Mouse (Mus musculus) heart, adult 9 months (tissue): ENCODE results near the gene P2ry6.
A peak's percentile ranks its signal among the peaks of the same experiment; 100 is the strongest.

Source experiments
- DNase-seq, 2 experiments: peaks; one replicate each; pipeline ENCODE4 v3.0.0; 2022; ENCODE audit warnings: low spot score in 2 of 2

The P2ry6 gene

DNA sequence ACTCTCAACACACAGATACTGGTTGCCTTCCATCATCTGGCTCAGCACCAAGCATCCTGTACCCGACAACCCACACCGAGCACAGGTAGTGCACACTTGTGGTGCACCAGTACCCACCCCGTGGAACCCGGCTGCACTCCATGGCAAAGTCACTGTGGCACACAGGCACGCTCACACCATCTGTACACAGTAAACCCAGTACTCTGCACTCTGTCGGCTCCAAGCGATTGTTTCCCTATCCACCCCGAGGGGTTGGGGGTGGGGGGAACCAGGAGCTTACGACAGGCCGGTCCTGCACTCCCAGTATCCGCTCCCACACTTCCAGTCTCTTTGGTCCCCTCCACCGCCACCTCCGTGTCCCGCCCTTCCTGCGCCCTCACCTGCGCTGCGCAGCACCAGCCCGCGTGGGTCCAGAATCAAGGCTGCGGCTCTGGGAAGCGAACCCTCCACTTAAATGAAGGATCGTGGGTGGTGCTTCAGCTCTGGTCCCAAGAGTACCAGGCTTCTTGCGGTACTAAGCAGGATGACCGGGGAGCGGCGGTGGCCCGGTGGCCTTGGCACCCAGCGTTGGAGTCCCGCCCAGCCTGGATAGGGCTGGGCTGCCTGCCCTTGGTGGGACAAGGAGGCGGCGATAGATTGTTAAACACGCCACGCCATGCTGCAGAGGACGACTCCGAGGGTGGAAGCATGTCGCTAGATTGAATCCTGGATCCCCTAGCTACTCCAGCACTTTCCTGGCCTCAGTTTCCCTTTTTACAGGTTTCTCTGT lies at the start of gene P2ry6:
Gene P2ry6 (minus strand): TSS at position 515 of the 769 bp plus-strand sequence.
- peak in 1 of 2 experiments; percentile 57 for DNase-seq

DNA sequence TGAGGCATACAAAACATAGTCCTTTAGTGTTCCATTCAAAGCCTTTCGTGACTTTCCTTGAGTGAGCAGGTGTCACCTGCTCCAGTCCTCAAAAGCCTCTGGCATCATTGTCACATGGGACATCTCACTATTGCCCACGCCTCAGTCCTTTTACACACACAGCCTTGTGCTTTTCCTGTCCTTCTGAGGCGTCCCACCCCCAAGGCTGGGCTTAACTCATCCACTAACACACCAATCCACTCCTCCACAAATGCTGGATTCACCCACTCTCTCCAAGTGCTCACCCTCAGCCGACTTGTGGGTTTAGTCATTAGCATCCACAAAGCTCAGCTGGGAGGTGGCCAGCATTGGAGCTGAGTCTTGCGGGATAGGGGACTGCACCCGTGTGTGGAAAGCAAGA lies 43.0 kb upstream of the P2ry6 start:
- DNase-seq: no peak

DNA sequence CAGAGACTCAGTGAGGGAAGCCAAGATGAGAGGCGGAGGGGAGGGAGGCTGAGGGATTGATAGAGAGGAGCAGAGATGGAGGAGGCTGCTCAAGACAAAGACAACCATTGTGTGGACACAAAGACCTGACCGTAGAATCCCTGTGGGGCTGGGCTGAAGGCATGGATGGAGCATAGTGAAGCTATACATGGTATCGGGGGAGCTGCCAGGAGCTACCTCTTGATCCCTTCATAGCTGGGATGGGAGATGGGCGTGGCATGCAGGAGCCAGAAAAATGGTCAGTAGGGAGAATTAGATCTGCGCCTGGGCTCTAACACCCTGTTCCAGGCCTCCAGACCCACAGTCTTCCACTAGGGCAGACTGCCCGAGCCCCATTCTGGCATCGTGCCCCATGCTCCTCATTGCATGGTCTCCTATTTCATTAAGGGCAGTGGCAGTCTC lies 42.6 kb upstream of the P2ry6 start:
- no peak for DNase-seq

DNA sequence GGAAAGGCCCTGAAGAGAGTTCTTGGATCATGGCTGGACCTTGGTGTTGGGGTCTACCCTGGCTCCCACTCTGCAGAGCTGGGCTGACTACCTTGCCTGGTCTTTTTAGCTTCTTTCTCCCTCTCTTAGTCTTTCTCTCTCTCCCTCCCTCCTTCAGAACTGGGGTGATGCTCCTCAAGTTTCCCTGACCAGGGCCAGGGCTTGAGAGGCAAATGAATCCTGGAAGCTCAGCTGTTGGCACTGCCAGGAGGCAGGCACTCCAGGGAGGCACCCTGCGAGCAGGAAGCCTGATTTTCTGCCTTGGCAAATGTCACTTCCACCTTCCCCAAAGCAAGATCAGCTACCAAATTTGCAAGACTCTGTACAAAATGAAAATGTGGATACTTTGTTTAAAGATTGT lies 40.5 kb upstream of the P2ry6 start:
- no peak for DNase-seq

DNA sequence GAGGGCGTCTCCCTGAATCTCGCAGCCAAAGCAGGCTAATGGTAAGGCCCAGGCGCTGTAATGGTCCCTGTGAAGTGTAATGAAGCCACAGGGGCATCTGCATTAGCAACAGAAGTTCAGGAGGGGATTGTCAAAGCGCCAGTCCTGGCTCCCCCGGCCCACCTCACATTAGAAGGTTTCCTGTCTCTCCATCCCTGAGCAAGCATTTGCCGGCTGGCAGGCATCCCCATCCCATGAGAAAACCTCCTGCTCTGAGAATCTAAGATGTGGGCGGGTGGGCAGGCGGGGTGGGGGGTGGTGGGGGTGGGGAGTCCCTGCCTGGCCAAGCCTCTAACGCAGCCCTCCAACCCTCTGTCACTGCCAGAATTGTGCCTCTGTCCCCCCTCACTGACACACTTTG lies 39.6 kb upstream of the P2ry6 start:
- DNase-seq: no peak

DNA sequence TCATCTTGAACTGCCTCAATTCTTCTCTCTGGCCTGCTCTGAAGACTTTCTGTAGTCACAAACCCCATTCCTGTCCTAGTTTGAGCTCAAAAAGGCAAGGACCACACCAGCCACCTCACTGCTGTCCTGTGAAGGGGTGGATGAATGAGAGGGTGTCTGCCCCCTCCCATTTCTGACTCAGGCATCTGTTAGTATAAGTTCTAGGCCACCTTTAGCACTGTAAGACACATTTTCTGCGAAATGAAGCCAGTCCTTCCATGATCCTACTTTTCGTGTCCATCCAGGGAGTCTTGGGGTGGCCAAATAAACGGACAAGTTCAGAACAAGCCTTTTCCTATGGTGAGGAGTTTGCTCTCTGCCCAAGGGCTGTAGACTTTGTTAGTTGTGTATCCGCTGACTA lies 38.1 kb upstream of the P2ry6 start, which contains the start of gene P2ry2:
Gene P2ry2 (minus strand): TSS at position 326 of the 400 bp plus-strand sequence.
- DNase-seq: no peak

DNA sequence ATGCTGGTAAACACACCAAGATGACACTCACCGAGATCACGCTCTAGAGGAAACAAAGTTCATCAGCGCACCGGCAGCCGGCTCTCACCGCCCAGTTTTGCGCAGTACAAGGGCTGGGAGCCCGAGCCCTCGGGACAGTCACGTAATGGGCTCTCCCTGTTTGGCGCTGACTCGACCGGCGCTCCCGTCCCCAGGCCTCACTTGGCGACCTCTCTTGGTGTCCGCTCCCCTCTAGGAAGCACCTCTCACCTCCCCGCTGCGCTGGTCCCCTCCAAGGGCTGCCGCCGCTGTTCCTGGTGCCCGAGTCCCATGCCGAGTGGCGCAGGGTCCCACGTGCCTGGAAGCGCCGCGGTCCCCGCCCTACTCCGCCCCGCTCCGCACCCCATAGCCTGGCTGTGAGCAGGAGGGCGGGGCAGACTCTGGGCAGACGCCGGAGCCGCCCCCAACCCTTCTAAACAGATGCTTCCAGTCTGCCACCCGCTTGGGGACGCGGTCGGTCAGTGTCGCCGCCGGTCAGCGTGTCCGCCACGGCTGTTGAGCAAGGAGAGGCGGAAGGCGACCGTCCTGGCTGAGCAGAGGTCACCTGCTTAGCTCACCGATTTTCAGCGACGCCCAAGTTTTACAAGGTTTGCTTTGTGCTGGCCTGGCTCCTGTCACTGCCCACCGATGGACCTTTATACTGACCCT lies 37.4 kb upstream of the P2ry6 start:
- peak; percentile 89 to 90 for DNase-seq

DNA sequence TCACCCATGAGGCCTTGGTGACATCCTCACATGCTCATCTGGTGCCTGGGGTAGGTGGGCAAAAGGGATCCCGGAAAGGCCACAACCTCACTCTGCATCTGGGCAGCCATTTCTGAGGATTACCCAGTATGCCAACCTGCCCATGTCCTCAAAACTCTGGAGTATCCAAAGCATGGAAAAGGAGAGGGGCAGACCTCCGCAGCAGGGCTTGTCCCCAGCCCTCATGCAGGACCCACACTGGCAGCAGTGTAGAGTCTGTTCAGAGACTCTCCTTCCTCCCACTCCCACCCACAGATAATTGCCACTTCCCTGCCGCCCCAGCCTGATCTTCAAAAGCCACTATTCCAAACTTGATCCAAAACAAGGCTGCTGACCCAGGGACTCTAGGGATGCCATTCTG lies 36.3 kb upstream of the P2ry6 start:
- DNase-seq: no peak

DNA sequence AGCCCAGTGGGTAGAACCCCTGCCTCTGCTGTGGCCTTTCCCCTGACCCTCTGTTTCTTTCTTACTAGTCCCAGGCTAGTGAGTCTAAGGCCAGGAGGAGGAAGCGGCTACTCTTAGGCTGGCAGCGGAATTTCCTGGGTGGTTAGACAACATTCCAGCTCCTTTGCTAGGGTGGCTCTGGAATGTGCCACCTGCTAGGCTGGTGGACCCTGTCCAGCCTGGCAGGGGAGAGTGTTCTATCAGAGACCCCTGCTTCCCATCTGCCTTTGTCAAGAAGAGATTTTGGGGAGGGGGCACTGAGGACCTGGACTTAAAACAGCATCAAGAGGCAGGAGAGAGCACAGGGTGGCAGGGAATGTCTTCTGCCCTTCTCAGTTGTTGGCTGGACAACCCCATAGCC lies 31.8 kb upstream of the P2ry6 start:
- DNase-seq: no peak

DNA sequence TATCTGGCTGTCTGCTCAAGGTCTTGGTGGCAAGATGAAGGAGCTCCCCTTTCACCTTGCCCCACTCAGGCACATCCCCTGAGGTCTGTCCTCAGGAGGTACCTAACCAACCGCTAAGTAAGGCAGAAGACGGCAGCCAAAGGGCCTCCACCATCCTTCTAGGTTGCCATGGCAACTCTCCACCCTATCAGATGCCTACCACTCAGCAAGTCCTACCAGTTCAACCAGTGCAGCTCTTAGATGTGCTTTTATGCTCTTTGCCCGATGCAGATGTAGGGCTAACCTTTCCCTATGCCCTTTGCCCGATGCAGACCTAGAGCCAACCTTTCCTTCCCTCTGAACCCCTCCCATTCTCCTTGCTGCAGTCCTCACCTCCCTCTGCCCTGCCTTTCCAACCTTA lies 30.7 kb upstream of the P2ry6 start:
- no peak for DNase-seq

- DNase-seq: no peak
Observed at GRCm38 (mm10) chr7:101003442-101004326, 29.2 kb upstream of the P2ry6 start.

DNA sequence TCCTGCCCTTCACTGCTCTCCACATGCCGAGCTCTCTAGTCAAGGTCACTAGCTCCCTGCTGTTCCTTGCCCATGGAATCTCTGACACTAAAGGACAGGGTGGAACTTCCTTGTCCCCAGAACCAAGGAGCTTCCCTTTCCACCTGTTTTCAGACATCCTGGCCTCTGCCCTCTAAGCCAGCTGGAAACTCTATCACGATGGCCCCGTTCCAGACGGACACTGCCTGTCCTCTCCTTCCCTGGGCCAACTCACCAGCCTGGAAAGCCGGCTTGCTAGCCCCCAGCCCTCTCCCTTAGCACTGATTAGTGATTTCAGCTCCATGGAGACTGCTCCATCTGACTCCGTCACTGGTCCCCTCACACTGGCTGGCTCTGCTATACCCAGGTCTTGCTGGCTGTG lies 27.8 kb upstream of the P2ry6 start:
- peak; percentile 70 to 81 for DNase-seq

DNA sequence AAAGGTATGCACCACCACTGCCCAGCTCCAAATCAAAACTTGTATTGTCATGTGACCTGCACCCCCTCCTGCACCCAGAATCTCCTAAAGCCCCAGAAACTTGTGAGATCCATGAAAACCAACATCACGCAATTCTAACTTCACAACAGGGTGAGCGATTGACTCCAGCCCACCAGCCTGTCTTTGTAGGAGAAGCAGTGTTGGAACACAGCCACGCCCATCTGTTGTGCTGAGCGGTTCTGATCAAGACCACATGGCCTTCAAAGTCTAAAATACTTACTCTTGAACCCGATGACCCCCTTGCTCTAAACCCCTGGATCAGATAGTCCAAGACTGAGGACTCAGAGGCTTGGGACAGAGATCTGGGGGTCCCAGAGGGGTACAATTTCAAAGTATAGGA lies 25.2 kb upstream of the P2ry6 start:
- no peak for DNase-seq

GRCm38 (mm10) chr7:100998578-100998960 lies 24.1 kb upstream of the P2ry6 start:
- no peak for DNase-seq

- no peak for DNase-seq
Observed at GRCm38 (mm10) chr7:100997951-100998577, 23.6 kb upstream of the P2ry6 start.

DNA sequence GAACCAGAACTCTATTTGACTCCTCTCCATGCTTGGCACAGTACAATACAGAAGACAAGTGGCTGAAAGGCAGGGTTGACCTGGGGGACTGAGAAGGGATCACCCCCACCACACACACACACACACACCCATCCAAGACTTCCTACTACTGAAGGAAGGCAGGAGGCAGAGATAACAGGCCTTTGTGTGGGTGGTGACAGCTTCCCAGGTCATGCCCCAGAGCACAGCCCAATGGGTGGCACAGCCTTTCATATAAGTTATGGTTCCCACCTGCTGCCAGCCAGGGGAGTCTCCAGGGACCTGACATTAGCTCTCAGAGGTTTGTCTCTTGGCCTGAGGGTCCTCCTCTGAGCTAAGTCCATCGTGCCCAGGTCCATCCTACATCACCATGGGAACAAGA lies 22.8 kb upstream of the P2ry6 start:
- no peak for DNase-seq

GRCm38 (mm10) chr7:100995951-100996350 lies 21.5 kb upstream of the P2ry6 start:
- DNase-seq: no peak

DNA sequence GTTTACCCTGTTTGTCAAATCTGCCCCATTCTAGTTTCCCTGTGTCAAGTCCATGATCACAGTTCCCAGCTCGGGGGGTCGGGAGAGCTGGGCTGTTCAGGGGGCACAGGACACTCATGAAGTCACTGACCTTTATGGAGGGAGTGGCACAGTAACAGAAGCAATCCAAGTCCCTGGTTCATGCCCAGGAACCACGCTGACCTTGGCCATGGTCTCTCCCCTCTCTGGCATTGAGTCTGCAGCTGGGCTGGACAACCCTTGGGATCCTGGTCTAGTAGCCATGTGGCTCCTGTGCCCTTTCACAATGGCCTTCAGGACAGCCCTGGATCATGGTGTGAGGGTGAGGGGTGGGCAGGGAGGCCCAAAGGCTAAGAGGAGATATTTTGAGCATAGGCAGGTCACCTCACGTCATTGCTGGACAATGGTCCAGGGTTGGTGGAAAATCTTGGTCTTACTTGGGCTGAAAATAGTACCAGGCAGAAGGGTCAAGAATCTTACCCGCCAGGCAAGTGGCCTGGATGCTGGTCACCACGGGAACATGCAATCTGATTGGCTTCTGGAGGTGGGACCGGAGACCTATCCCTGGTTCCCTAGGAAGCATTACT lies 20.9 kb upstream of the P2ry6 start:
- DNase-seq: peak in 1 of 2 experiments; percentile 47

DNA sequence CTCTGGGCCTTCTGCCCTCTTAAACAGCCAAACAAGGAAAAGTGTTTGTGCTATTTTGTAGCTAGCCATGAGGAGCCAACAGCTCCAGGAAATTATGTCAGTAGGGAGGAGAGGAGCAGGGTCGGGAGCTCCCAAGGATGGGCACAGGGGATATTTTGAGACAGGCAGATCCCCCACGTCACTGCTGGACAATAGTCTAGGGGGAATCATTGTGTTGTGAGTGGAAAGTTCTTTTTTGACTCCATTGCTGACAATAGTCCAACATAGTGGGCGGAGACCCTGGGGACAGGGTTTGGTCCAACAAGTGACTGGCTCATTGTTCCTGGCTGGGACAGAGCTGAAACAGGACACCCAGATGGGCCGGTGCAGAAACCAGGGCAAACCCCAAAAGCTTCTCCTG lies 18.7 kb upstream of the P2ry6 start:
- DNase-seq: peak; percentile 89 to 90

- no peak for DNase-seq
Observed at GRCm38 (mm10) chr7:100991972-100992371, 17.5 kb upstream of the P2ry6 start.

GRCm38 (mm10) chr7:100990636-100991311 lies 16.3 kb upstream of the P2ry6 start:
- peak; percentile 85 to 87 for DNase-seq
